ENCODE assay signal across 22 mouse cellular contexts in genomic region chr6:95234712-95235111, GRCm38 (mm10).
DNase-seq lines count a peak whose midpoint lies in the region; ATAC-seq and TF ChIP-seq lines count a peak whose summit lies in the region.
"Had no signal": no experiment of that assay in that cellular context is flagged by ENCODE, and none has a peak within 500 bp of the region (broad histone marks: within the 10 kb centered on the region; RNA-seq: fewer than 3 reads in every experiment).

No protein-coding gene starts in this region.

- no peak for ATAC-seq in heart, embryonic 12.5 days (ENCODE audit: insufficient number of reproducible peaks, low FRiP score)
- ATAC-seq in lung, embryonic 14.5 days (ENCODE audit: insufficient read depth): no peak
- ATAC-seq: CD4-positive, CD25-positive, alpha-beta regulatory T cell, adult 4 months; forebrain, postnatal 0 days had no signal

- no peak for TF ChIP-seq CTCF in lung, embryonic 14.5 days (IDR thresholded peaks at IDR 0.05; ENCODE audit: low read depth)
- no peak for TF ChIP-seq CTCF in brain, embryonic 14.5 days (IDR thresholded peaks at IDR 0.05; ENCODE audit: borderline replicate concordance, extremely low read depth, insufficient read depth, insufficient read length)

- H3K9ac ChIP-seq in heart, embryonic 12.5 days: no peak overlapping the region
- no peak overlapping the region for H3K9ac ChIP-seq in lung, embryonic 14.5 days
- H3K9ac ChIP-seq: forebrain, postnatal 0 days; heart, embryonic 15.5 days; neural tube, embryonic 12.5 days; stomach, embryonic 15.5 days had no signal

- DNase-seq in cerebellum, postnatal 25 days: peak; percentile 11 to 18
- DNase-seq in cerebellum, adult 9-10 months: no peak
- peak; percentile 1 for DNase-seq in heart, adult 9 months (ENCODE audit: low spot score in 2 of 2)
- peak; percentile 2 for DNase-seq in lung, embryonic 14.5 days
- no peak for DNase-seq in lung, adult 18-20 months
- peak; percentile 25 for DNase-seq in brain, embryonic 14.5 days (ENCODE audit: low read depth)
- no peak for DNase-seq in forebrain, embryonic 10.5 days (ENCODE audit: extremely low spot score, low spot score)
- DNase-seq: adrenal gland, postnatal 14 days; cerebellum, postnatal 36 days; embryo, embryonic 11 days; gastrocnemius, postnatal 36 days; kidney, postnatal 25 days; lung, postnatal 10 days; thymus, adult 2 months had no signal

- WGBS in heart, embryonic 12.5 days: 76% methylated on average over 13 of the region's 13 CpGs
- WGBS in lung, embryonic 14.5 days: 51% methylated on average over 13 of the region's 13 CpGs
- WGBS in forebrain, embryonic 10.5 days: 85% methylated on average over 13 of the region's 13 CpGs

- TF ChIP-seq POLR2A in brain, embryonic 14.5 days (IDR thresholded peaks at IDR 0.05; ENCODE audit: borderline replicate concordance, extremely low read depth, insufficient read depth, insufficient read length, poor library complexity, severe bottlenecking): no peak

- H3K4me1 ChIP-seq in heart, embryonic 12.5 days (replicated peaks): 0 out of 2 replicates have a peak, but pooled peaks cover 3% of the 10 kb centered on the region
- no peaks in the 10 kb centered on the region for H3K4me1 ChIP-seq in lung, embryonic 14.5 days (ENCODE audit: insufficient read depth)
- H3K4me1 ChIP-seq in forebrain, embryonic 10.5 days: no peaks in the 10 kb centered on the region
- H3K4me1 ChIP-seq: stomach, embryonic 15.5 days had no signal

- H3K27me3 ChIP-seq in heart, embryonic 12.5 days (replicated peaks): no peaks in the 10 kb centered on the region
- H3K27me3 ChIP-seq in lung, embryonic 14.5 days (ENCODE audit: insufficient read depth, low read length): no peaks in the 10 kb centered on the region
- H3K27me3 ChIP-seq in forebrain, embryonic 10.5 days (ENCODE audit: poor library complexity, severe bottlenecking): no peaks in the 10 kb centered on the region
- H3K27me3 ChIP-seq: heart, embryonic 15.5 days; neural tube, embryonic 12.5 days; stomach, embryonic 15.5 days had no signal

- no peaks in the 10 kb centered on the region for H3K36me3 ChIP-seq in heart, embryonic 12.5 days
- H3K36me3 ChIP-seq in lung, embryonic 14.5 days (ENCODE audit: insufficient read depth): no peaks in the 10 kb centered on the region
- H3K36me3 ChIP-seq in forebrain, embryonic 10.5 days (replicated peaks): no peaks in the 10 kb centered on the region
- H3K36me3 ChIP-seq: heart, embryonic 15.5 days; neural tube, embryonic 12.5 days; stomach, embryonic 15.5 days had no signal

- H3K27ac ChIP-seq in heart, embryonic 12.5 days (ENCODE audit: poor library complexity, severe bottlenecking): no peak overlapping the region
- no peak overlapping the region for H3K27ac ChIP-seq in lung, embryonic 14.5 days (ENCODE audit: low read depth)
- H3K27ac ChIP-seq in forebrain, embryonic 10.5 days: no peak overlapping the region
- H3K27ac ChIP-seq: heart, embryonic 15.5 days; layer of hippocampus, adult 2 months; neural tube, embryonic 12.5 days; stomach, embryonic 15.5 days had no signal

- H3K4me2 ChIP-seq in heart, embryonic 12.5 days: no peak overlapping the region
- H3K4me2 ChIP-seq in lung, embryonic 14.5 days: no peak overlapping the region
- H3K4me2 ChIP-seq: heart, embryonic 15.5 days; midbrain, embryonic 11.5 days; neural tube, embryonic 12.5 days; stomach, embryonic 15.5 days had no signal

- H3K9me3 ChIP-seq in heart, embryonic 12.5 days (replicated peaks): no peaks in the 10 kb centered on the region
- no peaks in the 10 kb centered on the region for H3K9me3 ChIP-seq in lung, embryonic 14.5 days (ENCODE audit: low read depth, low read length)
- H3K9me3 ChIP-seq in forebrain, embryonic 10.5 days: no peaks in the 10 kb centered on the region
- H3K9me3 ChIP-seq: heart, embryonic 15.5 days; neural tube, embryonic 12.5 days; stomach, embryonic 15.5 days had no signal

- no peak overlapping the region for H3K4me3 ChIP-seq in heart, embryonic 12.5 days
- H3K4me3 ChIP-seq in lung, embryonic 14.5 days (ENCODE audit: low read depth, low read length): no peak overlapping the region
- H3K4me3 ChIP-seq in forebrain, embryonic 10.5 days: no peak overlapping the region
- H3K4me3 ChIP-seq: heart, embryonic 15.5 days; layer of hippocampus, adult 2 months; neural tube, embryonic 12.5 days; stomach, embryonic 15.5 days had no signal

Comparison
In these comparisons a context has a peak if more than half of its experiments do, and no peak if none do; other contexts are left out.
1. DNase-seq: peak in cerebellum, postnatal 25 days (2 of 2), heart, adult 9 months (2 of 2), lung, embryonic 14.5 days (single experiment) and brain, embryonic 14.5 days (single experiment); none in cerebellum, adult 9-10 months (single experiment), lung, adult 18-20 months (0 of 2) and forebrain, embryonic 10.5 days (single experiment).